Mouse (Mus musculus): ENCODE data around the gene Ifna1. TPM values are rescaled to one million over a fixed set of nuclear protein-coding genes. Genes with fewer than 3 reads are reported as not detected.

The Ifna1 gene
- total and polyA plus RNA-seq, 3 experiments: not detected

DNA sequence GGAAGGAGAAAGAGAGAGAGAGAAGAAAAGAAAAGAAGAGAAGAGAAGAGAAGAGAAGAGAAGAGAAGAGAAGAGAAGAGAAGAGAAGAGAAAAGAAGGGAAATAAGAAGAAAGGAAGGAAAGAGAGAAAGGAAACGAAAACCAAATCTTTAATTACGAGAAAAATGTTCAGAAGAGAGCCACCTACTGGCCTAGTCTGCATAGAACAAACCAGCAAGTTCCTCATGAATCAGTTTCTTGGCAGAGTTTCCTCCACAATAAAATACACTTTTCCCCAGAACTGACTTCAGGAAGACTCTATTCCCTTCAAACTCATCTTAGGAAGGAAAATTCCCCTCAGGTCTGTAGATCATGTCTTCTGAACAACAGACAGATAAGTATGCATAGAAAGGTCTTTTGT, 4.6 kb upstream of the Ifna1 start:
- DNase-seq (ENCODE audit: extremely low read depth): no peak
- no peak overlapping the region for H3K27ac ChIP-seq (ENCODE audit: insufficient read depth, low read depth)

DNA sequence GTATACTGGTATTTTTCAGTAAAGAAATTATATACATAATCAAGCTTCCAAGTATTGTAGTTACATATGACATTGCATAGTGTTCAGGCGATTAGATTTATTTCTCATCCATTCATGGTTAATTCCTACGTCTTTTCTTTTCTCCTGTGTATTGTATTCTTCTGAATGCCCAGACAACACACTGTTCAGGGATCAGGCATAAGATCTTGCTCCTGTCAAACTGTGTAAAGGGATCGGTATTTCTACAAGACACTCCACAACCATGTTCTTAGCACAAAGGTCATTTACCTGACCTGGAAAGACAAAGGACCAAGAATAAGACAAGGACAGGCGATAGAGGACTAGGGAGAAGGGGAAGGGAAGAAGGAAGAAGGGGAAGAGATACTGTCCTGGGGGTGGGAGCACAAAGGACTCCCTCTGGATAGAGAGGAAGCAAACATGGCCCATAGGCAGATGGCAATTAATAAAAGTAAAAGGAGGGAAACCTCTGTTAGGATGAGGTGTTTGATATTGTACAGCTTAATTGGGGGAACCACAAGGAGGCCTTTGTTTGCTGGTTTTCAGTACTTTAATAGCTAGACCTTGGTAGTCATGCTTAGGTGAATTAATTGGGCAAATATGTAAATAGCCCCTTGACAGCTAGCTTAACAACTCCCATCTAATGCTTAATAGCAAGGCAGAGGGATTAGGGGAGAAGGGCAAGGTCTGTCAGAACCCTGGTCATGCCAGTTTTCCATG, 1.3 kb downstream of the Ifna1 start:
- peaks cover 41% of the 10 kb centered on the region for H3K27me3 ChIP-seq (replicated peaks)
- no peak for DNase-seq (ENCODE audit: extremely low read depth)
- no peaks in the 10 kb centered on the region for H3K36me3 ChIP-seq (replicated peaks in 1 of 2; ENCODE audit: control insufficient read depth in 1 of 2, insufficient read depth in 1 of 2, low read length in 1 of 2)
- H3K79me2 ChIP-seq (replicated peaks; ENCODE audit: control insufficient read depth, extremely low read depth, insufficient read depth, poor library complexity, severe bottlenecking): no peaks in the 10 kb centered on the region
- no peak overlapping the region for H3K9ac ChIP-seq (ENCODE audit: insufficient read depth, low read depth)
- no peaks in the 10 kb centered on the region for H3K4me1 ChIP-seq (ENCODE audit: control insufficient read depth in 1 of 2, insufficient read depth in 2 of 2)
- TF ChIP-seq NRF1 (IDR thresholded peaks at IDR 0.05; ENCODE audit: low read depth, low read length) (no peak), GABPA (IDR thresholded peaks at IDR 0.05; ENCODE audit: insufficient replicate concordance, low read depth, low read length) (no peak), ELF1 (IDR thresholded peaks at IDR 0.05; ENCODE audit: low read depth, low read length) (no peak), POLR2AphosphoS2 (IDR thresholded peaks at IDR 0.05; ENCODE audit: low read depth, low read length) (no peak), JUN (IDR thresholded peaks at IDR 0.05; ENCODE audit: insufficient read depth, low read depth, low read length) (no peak), IRF4 (IDR thresholded peaks at IDR 0.05; ENCODE audit: low read depth, low read length) (no peak), POLR2A (IDR thresholded peaks at IDR 0.05; ENCODE audit: low read depth, low read length) (no peak), ZKSCAN1 (IDR thresholded peaks at IDR 0.05; ENCODE audit: borderline replicate concordance, low read depth, low read length) (no peak), USF2 (conservative IDR thresholded peaks at IDR 0.05; ENCODE audit: low read depth, low read length) (no peak), MXI1 (IDR thresholded peaks at IDR 0.05; ENCODE audit: low read depth, low read length) (no peak), E2F4 (IDR thresholded peaks at IDR 0.05; ENCODE audit: insufficient replicate concordance, low read depth, low read length) (no peak), CHD1 (IDR thresholded peaks at IDR 0.05; ENCODE audit: low read depth, low read length) (no peak), RAD21 (IDR thresholded peaks at IDR 0.05; ENCODE audit: low read depth, low read length) (no peak), ZMIZ1 (IDR thresholded peaks at IDR 0.05; ENCODE audit: low read depth, low read length) (no peak), ZC3H11A (IDR thresholded peaks at IDR 0.05; ENCODE audit: low read depth, low read length) (no peak), MEF2A (IDR thresholded peaks at IDR 0.05; ENCODE audit: borderline replicate concordance, low read depth, low read length) (no peak), MYC (IDR thresholded peaks at IDR 0.05; ENCODE audit: low read depth, low read length) (no peak), USF1 (IDR thresholded peaks at IDR 0.05; ENCODE audit: low read depth, low read length) (no peak), MAZ (IDR thresholded peaks at IDR 0.05; ENCODE audit: low read depth, low read length) (no peak), SIN3A (IDR thresholded peaks at IDR 0.05; ENCODE audit: low read length) (no peak)
- in situ Hi-C loops (cut with MboI; ENCODE audit: low pct_ligation_motif_present, low pct_unique_long_range_greater_than_20kb, low sequenced_read_pairs): no loop called here
- no peak overlapping the region for H3K4me3 ChIP-seq (replicated peaks in 1 of 3; ENCODE audit: low read depth in 2 of 3, low read length in 2 of 3, poor library complexity in 1 of 3)
- no peak overlapping the region for H3K4me2 ChIP-seq (ENCODE audit: insufficient read depth, low read depth, poor library complexity, severe bottlenecking)
- no peak overlapping the region for H3K27ac ChIP-seq (ENCODE audit: insufficient read depth, low read depth)
- dilution Hi-C loops (cut with MboI; ENCODE audit: extremely low pct_ligation_motif_present, extremely low pct_unique_long_range_greater_than_20kb, low sequenced_read_pairs): no loop called here
- H3K9me3 ChIP-seq (replicated peaks; ENCODE audit: low read length): peaks cover 2% of the 10 kb centered on the region

More for the DNA sequence above, 4.6 kb upstream of the Ifna1 start:
- Histone ChIP-seq H3K9ac (ENCODE audit: insufficient read depth, low read depth) (no peak overlapping the region), H3K9me3 (replicated peaks; ENCODE audit: low read length) (no peaks in the 10 kb centered on the region), H3K4me2 (ENCODE audit: insufficient read depth, low read depth, poor library complexity, severe bottlenecking) (no peak overlapping the region), H3K4me3 (replicated peaks in 1 of 3; ENCODE audit: low read depth in 2 of 3, low read length in 2 of 3, poor library complexity in 1 of 3) (no peak overlapping the region), H3K27me3 (replicated peaks) (peaks cover 63% of the 10 kb centered on the region), H3K79me2 (replicated peaks; ENCODE audit: control insufficient read depth, extremely low read depth, insufficient read depth, poor library complexity, severe bottlenecking) (no peaks in the 10 kb centered on the region), H3K36me3 (replicated peaks in 1 of 2; ENCODE audit: control insufficient read depth in 1 of 2, insufficient read depth in 1 of 2, low read length in 1 of 2) (no peaks in the 10 kb centered on the region), H3K4me1 (ENCODE audit: control insufficient read depth in 1 of 2, insufficient read depth in 2 of 2) (peaks cover 5 to 10% of the 10 kb centered on the region in 2 experiments; a peak in 3 of 4 replicates)
- in situ Hi-C loops (cut with MboI; ENCODE audit: low pct_ligation_motif_present, low pct_unique_long_range_greater_than_20kb, low sequenced_read_pairs): no loop called here
- TF ChIP-seq E2F4 (IDR thresholded peaks at IDR 0.05; ENCODE audit: insufficient replicate concordance, low read depth, low read length): 0 out of 2 replicates have a peak, but pooled peaks have one; percentile 41
- no peak for TF ChIP-seq NRF1 (IDR thresholded peaks at IDR 0.05; ENCODE audit: low read depth, low read length)
- no peak for TF ChIP-seq NELFE (IDR thresholded peaks at IDR 0.05; ENCODE audit: low read depth, low read length)
- peak; percentile 12; the same call in 1 of the 2 replicates for TF ChIP-seq SMC3 (IDR thresholded peaks at IDR 0.05; ENCODE audit: low read depth, low read length)
- peak; percentile 2 for TF ChIP-seq RAD21 (IDR thresholded peaks at IDR 0.05; ENCODE audit: low read depth, low read length)
- peak; percentile 15 to 61; a peak in 3 of 4 replicates for TF ChIP-seq CTCF (conservative IDR thresholded peaks at IDR 0.05 in 1 of 2, IDR thresholded peaks at IDR 0.05 in 1 of 2; ENCODE audit: low read depth in 2 of 2, low read length in 2 of 2)
- TF ChIP-seq ZC3H11A (IDR thresholded peaks at IDR 0.05; ENCODE audit: low read depth, low read length): no peak
- no peak for TF ChIP-seq BHLHE40 (IDR thresholded peaks at IDR 0.05; ENCODE audit: low read depth, low read length)
- dilution Hi-C loops (cut with MboI; ENCODE audit: extremely low pct_ligation_motif_present, extremely low pct_unique_long_range_greater_than_20kb, low sequenced_read_pairs): no loop called here

Data from CH12.LX (cell line).